Mouse (Mus musculus) retina, adult 2 months (tissue): ENCODE data around the gene Hist4h4.

Experiments used
- DNase-seq: peaks from one replicate; pipeline ENCODE4 v3.0.0-alpha.2; 2012; ENCODE audit warnings: low read depth, low spot score

Gene Hist4h4

GRCm38 (mm10) chr6:136782761-136783160 is 21.5 kb downstream of the Hist4h4 start:
- no peak for DNase-seq

GRCm38 (mm10) chr6:136782146-136782545 is 22.1 kb downstream of the Hist4h4 start:
- no peak for DNase-seq

GRCm38 (mm10) chr6:136781377-136781986 is 22.7 kb downstream of the Hist4h4 start, which contains the start of gene Gucy2c:
TSS of gene Gucy2c (minus strand) at chr6:136781765.
- DNase-seq = no peak

- no peak for DNase-seq
Measured at GRCm38 (mm10) chr6:136776392-136776791, 27.8 kb downstream of the Hist4h4 start.

GRCm38 (mm10) chr6:136769859-136770258 is 34.4 kb downstream of the Hist4h4 start:
- no peak for DNase-seq

GRCm38 (mm10) chr6:136769143-136769542 is 35.1 kb downstream of the Hist4h4 start:
- no peak for DNase-seq

- DNase-seq = no peak
Measured at GRCm38 (mm10) chr6:136763912-136764311, 40.3 kb downstream of the Hist4h4 start.
